Mouse (Mus musculus) forebrain, embryonic 10.5 days (tissue): ENCODE results near the gene Epb41l2. TPM values are rescaled to one million over a fixed set of nuclear protein-coding genes. Genes with fewer than 3 reads are reported as not detected.
A peak's percentile ranks its signal among the peaks of the same experiment; 100 is the strongest.

ENCODE experiments used
- DNase-seq: peaks from one replicate; pipeline ENCODE4 v3.0.0-alpha.2; 2017; ENCODE audit warnings: low spot score; ENCODE audit errors: extremely low spot score
- H3K27ac ChIP-seq: fragments of 300-500 bp; sonication (generic); 2 replicates; pipeline ENCODE4 v1.5.1; 2016; ENCODE audit warnings: mild to moderate bottlenecking
- H3K27me3 ChIP-seq: fragments of 300-500 bp; sonication (generic); 2 replicates; pipeline ENCODE4 v1.6.1; 2016; ENCODE audit warnings: mild to moderate bottlenecking; ENCODE audit not compliant: poor library complexity, severe bottlenecking
- H3K36me3 ChIP-seq: fragments of 300-500 bp; sonication (generic); replicated peaks from 2 replicates; pipeline ENCODE4 v1.6.1; 2016; ENCODE audit warnings: mild to moderate bottlenecking, moderate library complexity
- H3K4me1 ChIP-seq: fragments of 300-500 bp; sonication (generic); 2 replicates; pipeline ENCODE4 v1.6.1; 2016
- H3K4me3 ChIP-seq: fragments of 300-500 bp; sonication (generic); 2 replicates; pipeline ENCODE4 v1.5.1; 2016; ENCODE audit warnings: mild to moderate bottlenecking, moderate library complexity
- H3K9me3 ChIP-seq: fragments of 300-500 bp; sonication (generic); 2 replicates; pipeline ENCODE4 v1.6.1; 2016; ENCODE audit warnings: mild to moderate bottlenecking, moderate library complexity
- WGBS: fragments of 180-500 bp; shearing (Covaris S2); methylation state at CpG from one replicate; pipeline ENCODE4 v1.1.7; 2016; 5-methylcytosine and 5-hydroxymethylcytosine counted together
- polyA plus RNA-seq: library from polyadenylated mRNA; unstranded; fragments of >200 nt; fragmentation: Nextera tagmentation; extraction: Ambion mirVana; gene quantifications from 2 replicates; pipeline ENCODE4 v1.2.1, GENCODE M21; 2016

Epb41l2 gene
- polyA plus RNA-seq, 1 experiment from 2014 or later: 42.7 TPM

DNA sequence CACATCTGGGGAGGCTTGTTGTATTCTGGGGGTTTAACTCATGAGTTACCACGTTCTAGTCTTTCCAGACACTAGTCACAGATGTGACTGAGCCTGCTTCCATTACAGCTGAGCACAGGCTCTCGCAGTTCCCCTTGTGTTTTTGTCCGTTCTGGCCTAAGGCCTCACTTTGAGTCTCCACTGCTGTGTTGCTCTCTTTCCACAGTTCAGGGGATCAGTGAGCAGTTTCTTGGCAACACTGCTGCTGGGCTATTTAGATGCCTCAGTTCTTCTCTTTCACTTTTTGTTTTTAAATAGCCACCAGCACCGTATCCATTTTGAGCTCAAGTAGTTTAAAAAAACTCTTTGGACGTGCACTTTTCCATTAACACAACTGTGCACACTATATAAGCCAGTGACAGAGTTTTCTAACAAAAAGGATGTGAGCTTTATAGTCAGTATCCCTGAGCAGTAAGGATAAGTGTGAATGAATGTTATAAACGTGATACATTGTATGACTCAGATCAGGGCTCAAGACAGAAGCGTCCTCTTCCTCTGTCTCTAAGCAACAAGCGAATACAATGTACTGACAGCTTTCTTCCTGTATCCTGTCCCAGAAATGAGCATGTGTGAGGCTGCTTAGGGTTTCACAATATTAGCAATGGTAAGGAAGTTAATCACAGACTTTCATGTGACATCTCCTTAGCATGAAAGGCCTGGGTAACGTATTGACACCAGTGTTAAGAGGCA is 28.1 kb upstream of the Epb41l2 start:
- Histone ChIP-seq H3K9me3 (no peaks in the 10 kb centered on the region), H3K27me3 (no peaks in the 10 kb centered on the region), H3K4me3 (no peak overlapping the region), H3K27ac (no peak overlapping the region), H3K4me1 (0 out of 2 replicates have a peak, but pooled peaks cover 4% of the 10 kb centered on the region), H3K36me3 (no peaks in the 10 kb centered on the region)
- DNase-seq: no peak
- WGBS: 81% methylated on average over 9 of the region's 9 CpGs

DNA sequence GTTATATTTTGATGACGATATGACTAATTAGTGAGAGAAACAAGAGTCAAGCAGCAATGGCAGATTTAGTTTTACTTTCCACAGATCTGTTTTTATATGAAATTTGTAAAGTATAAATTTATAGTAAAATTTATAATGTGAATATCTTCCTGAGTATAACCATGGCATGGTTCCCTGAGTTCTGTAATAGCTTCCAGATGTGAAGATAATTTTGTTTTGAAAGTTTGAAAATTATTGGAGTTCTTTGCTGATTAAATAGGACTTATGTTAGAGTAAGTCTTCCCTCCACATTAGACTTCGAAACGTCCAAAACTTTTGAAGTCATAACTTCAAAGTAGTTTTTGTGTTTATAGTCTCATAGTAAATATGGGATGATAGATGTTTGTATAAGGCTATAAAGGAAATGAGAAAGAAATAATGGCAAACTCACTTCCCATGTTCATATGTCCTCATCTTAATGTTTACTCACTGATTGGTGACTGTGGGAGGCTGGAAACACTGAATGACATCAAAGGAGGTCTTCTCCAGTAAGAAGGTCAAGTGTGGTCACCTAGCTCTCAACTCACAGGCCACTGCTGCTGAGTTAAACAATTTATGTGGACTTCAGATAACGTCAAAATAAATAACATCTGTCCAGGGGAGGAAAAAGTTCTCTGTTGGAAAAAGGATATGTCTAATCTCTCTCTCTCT is 26.1 kb upstream of the Epb41l2 start:
- Histone ChIP-seq H3K27me3 (no peaks in the 10 kb centered on the region), H3K36me3 (no peaks in the 10 kb centered on the region), H3K9me3 (no peaks in the 10 kb centered on the region), H3K4me1 (0 out of 2 replicates have a peak, but pooled peaks cover 4% of the 10 kb centered on the region), H3K4me3 (no peak overlapping the region), H3K27ac (no peak overlapping the region)
- 88% methylated on average over 4 of the region's 4 CpGs for WGBS
- DNase-seq: no peak

DNA sequence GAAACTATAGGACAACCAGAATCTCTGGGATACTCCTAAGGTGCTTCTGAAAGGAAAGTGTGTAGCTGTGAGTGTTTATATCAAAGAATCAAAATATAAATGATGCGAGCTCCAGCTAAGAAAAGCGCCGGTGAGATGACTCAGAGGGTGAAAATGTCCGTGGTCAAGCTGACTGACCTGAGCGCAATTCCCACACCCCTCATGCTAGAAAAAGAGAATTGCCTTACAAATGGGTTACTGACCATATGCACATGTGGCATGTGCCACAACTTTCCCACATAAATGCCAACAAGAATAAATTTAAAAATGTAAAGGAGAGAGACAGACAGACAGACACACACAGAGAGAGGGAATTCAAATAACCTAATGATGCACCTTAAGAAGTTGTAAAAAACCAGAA is 18.9 kb upstream of the Epb41l2 start:
- H3K27ac ChIP-seq: no peak overlapping the region
- no peaks in the 10 kb centered on the region for H3K36me3 ChIP-seq
- no peak overlapping the region for H3K4me3 ChIP-seq
- WGBS: 96% methylated on average over 5 of the region's 5 CpGs
- H3K4me1 ChIP-seq: 0 out of 2 replicates have a peak, but pooled peaks cover 4% of the 10 kb centered on the region
- H3K27me3 ChIP-seq: no peaks in the 10 kb centered on the region
- no peak for DNase-seq
- 0 out of 2 replicates have a peak, but pooled peaks cover 6% of the 10 kb centered on the region for H3K9me3 ChIP-seq

DNA sequence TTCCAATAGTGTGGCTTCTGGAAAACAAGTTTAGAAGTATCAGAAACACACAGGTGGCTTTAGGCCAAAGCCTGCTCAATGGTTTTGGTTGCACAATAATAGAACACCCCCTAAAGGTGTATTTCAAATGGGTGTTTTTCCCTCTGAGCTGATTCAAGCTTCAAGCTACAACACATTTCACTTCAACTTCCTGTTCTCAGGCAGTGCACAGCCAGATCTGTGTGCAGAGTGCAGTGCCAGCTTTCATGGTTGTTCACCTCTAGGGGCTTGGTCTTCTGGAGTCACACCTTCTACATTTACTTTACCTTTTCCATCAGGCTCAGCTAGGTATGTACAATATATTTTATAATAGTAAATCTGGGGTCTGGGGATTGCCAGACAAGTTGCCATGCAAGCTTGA is 16.8 kb upstream of the Epb41l2 start:
- Histone ChIP-seq H3K36me3 (no peaks in the 10 kb centered on the region), H3K4me3 (no peak overlapping the region), H3K27me3 (no peaks in the 10 kb centered on the region), H3K27ac (no peak overlapping the region), H3K9me3 (0 out of 2 replicates have a peak, but pooled peaks cover 6% of the 10 kb centered on the region), H3K4me1 (no peaks in the 10 kb centered on the region)
- no peak for DNase-seq

- Histone ChIP-seq H3K4me3 (no peak overlapping the region), H3K4me1 (peaks cover 2% of the 10 kb centered on the region; the same call in 1 of the 2 replicates), H3K27me3 (peaks cover 12% of the 10 kb centered on the region; the same call in 1 of the 2 replicates), H3K27ac (no peak overlapping the region), H3K36me3 (no peaks in the 10 kb centered on the region), H3K9me3 (no peaks in the 10 kb centered on the region)
- no peak for DNase-seq
- WGBS: 98% methylated on average over 3 of the region's 3 CpGs
Observed at GRCm38 (mm10) chr10:25353941-25354340, 5.7 kb upstream of the Epb41l2 start.

GRCm38 (mm10) chr10:25354390-25354789 is 5.2 kb upstream of the Epb41l2 start:
- H3K4me3 ChIP-seq: no peak overlapping the region
- H3K4me1 ChIP-seq: peaks cover 2% of the 10 kb centered on the region; the same call in 1 of the 2 replicates
- no peaks in the 10 kb centered on the region for H3K9me3 ChIP-seq
- H3K27ac ChIP-seq: no peak overlapping the region
- DNase-seq: no peak
- no peaks in the 10 kb centered on the region for H3K36me3 ChIP-seq
- WGBS: 92% methylated on average over 7 of the region's 7 CpGs
- H3K27me3 ChIP-seq: peaks cover 12% of the 10 kb centered on the region; the same call in 1 of the 2 replicates

GRCm38 (mm10) chr10:25359959-25360811 is 587 bp downstream of the Epb41l2 start:
- Histone ChIP-seq H3K27ac (peak overlapping the region; percentile 91), H3K36me3 (no peaks in the 10 kb centered on the region), H3K27me3 (peaks cover 12% of the 10 kb centered on the region; the same call in 1 of the 2 replicates), H3K4me3 (peak overlapping the region; percentile 86), H3K9me3 (no peaks in the 10 kb centered on the region), H3K4me1 (peaks cover 27% of the 10 kb centered on the region)
- peak; percentile 25 for DNase-seq
- 0% methylated on average over 60 of the region's 84 CpGs for WGBS

DNA sequence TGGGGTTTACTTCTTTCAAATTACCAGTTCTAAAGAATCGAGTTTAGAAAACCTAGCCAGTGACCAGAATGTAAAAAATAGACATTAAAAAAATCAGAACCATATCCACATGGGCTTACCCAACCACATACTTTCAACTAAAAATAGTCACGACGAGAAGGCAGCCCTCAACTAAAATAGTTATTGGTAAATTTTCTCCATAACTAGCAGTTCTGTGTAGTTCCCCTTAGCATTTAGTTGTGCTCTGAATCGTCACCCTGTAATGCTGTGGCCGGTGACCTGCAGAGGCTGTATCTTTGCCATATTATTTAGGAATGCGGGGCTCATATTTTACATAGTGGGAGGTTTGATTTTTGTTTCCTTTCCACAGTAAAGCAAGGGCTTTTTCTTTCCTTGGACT is 2.6 kb downstream of the Epb41l2 start:
- no peak overlapping the region for H3K4me3 ChIP-seq
- WGBS: 80% methylated on average over 6 of the region's 6 CpGs

DNA sequence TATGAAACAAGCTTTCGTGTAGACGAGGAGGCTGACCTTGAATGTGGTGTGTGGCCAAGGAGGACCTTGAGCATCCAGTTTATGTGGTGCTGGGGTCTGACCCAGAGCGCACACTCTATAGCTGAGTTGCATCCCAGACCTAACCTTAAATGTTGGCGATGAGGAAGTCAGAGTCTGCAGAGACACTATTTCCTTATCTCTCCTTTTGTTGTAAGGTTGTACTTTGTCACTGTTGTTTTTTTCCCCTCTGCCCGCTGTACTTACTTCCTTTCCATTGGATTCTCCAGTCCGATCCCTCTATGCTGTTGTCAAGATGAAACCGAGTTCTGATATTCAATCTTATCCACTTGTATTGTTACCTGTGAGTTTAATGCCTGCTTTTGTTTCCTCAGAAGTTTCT is 5.6 kb downstream of the Epb41l2 start:
- WGBS: 95% methylated on average over 7 of the region's 7 CpGs
- Histone ChIP-seq H3K27ac (no peak overlapping the region), H3K27me3 (no peaks in the 10 kb centered on the region), H3K4me3 (no peak overlapping the region), H3K9me3 (no peaks in the 10 kb centered on the region), H3K36me3 (no peaks in the 10 kb centered on the region), H3K4me1 (peaks cover 44% of the 10 kb centered on the region)
- no peak for DNase-seq

More for the DNA sequence above, 2.6 kb downstream of the Epb41l2 start:
- Histone ChIP-seq H3K4me1 (peaks cover 33% of the 10 kb centered on the region), H3K27me3 (peaks cover 12% of the 10 kb centered on the region; the same call in 1 of the 2 replicates), H3K27ac (no peak overlapping the region), H3K36me3 (no peaks in the 10 kb centered on the region), H3K9me3 (no peaks in the 10 kb centered on the region)
- DNase-seq: no peak

- Histone ChIP-seq H3K27ac (no peak overlapping the region), H3K36me3 (no peaks in the 10 kb centered on the region), H3K4me1 (peaks cover 41% of the 10 kb centered on the region), H3K9me3 (no peaks in the 10 kb centered on the region), H3K4me3 (no peak overlapping the region), H3K27me3 (no peaks in the 10 kb centered on the region)
- 91% methylated on average over 7 of the region's 7 CpGs for WGBS
- DNase-seq: no peak
Observed at GRCm38 (mm10) chr10:25365708-25366107, 6.1 kb downstream of the Epb41l2 start.

DNA sequence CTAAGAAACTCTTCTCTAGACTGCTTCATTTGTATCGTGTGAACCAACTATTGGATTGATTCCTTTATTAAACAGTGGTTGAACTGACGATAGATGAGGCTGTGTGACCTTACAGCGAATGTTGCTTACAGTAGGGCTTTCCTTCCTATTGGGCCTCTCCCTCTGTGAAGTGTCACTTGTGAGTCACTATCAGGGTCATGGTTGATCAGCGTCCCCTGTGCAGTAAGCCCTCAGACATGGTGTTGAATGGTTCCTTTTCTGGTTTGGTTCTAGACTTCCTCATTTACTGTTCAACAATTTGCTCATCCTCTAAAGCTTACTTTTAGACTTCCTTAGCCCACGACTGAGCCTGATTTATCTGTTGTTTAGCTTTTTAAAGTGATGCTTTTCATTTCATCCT is 7.1 kb downstream of the Epb41l2 start:
- H3K4me1 ChIP-seq: peaks cover 41% of the 10 kb centered on the region
- 82% methylated on average over 5 of the region's 5 CpGs for WGBS
- no peaks in the 10 kb centered on the region for H3K36me3 ChIP-seq
- H3K4me3 ChIP-seq: no peak overlapping the region
- DNase-seq: no peak
- H3K27ac ChIP-seq: no peak overlapping the region
- no peaks in the 10 kb centered on the region for H3K27me3 ChIP-seq
- H3K9me3 ChIP-seq: no peaks in the 10 kb centered on the region

DNA sequence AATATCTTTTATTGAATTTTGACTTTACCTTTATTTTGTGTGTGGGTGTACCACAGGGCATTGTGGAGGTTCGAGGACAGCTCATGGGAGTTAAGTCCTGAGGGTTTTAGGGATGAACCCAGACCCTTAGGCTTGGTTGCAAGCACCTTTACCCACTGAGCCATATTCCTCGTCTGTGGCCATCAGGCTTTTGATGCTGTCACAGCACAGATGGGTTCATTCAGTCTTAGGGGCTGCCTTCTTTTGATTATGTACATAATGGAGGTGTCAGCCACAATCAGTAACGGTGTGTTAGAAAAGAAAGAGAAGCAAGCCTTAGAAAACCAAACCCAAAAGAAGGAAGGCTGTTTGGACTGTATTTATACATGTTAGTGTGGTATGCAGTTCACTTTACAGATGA is 9.3 kb downstream of the Epb41l2 start:
- no peak for DNase-seq
- Histone ChIP-seq H3K27me3 (no peaks in the 10 kb centered on the region), H3K36me3 (no peaks in the 10 kb centered on the region), H3K4me1 (peaks cover 45% of the 10 kb centered on the region), H3K4me3 (no peak overlapping the region), H3K9me3 (no peaks in the 10 kb centered on the region), H3K27ac (no peak overlapping the region)
- WGBS: 57% methylated on average over 3 of the region's 3 CpGs
